Mouse (Mus musculus): ENCODE measurements around the gene Sept10. TPM values are rescaled to one million over a fixed set of nuclear protein-coding genes. Genes with fewer than 3 reads are reported as not detected.

The Sept10 gene
- polyA plus RNA-seq, 2 experiments = 8.1 to 10.9 TPM

GRCm38 (mm10) chr10:59150938-59151657 lies 70.5 kb downstream of the Sept10 start:
- Histone ChIP-seq H3K4me1 (replicated peaks; ENCODE audit: control insufficient read depth in 2 of 2, insufficient read depth in 2 of 2, low read length in 1 of 2) (no peaks in the 10 kb centered on the region), H3K4me2 (ENCODE audit: low read depth) (no peak overlapping the region), H3K36me3 (replicated peaks; ENCODE audit: control insufficient read depth, insufficient read depth, low read depth) (no peaks in the 10 kb centered on the region), H3K9me3 (ENCODE audit: control insufficient read depth, low read length) (no peaks in the 10 kb centered on the region), H3K27me3 (ENCODE audit: control insufficient read depth, insufficient read depth, low read length) (no peaks in the 10 kb centered on the region), H3K9ac (replicated peaks) (no peak overlapping the region), H3K4me3 (ENCODE audit: insufficient read depth in 1 of 2, low read depth in 2 of 2, low read length in 2 of 2) (no peak overlapping the region), H3K27ac (no peak overlapping the region)
- ATAC-seq (ENCODE audit: insufficient read depth) = no peak
- TF ChIP-seq CTCF (IDR thresholded peaks at IDR 0.05; ENCODE audit: low read depth) = no peak
- TF ChIP-seq EP300 (IDR thresholded peaks at IDR 0.05; ENCODE audit: low read depth) = no peak
- 65% methylated on average over 10 of the region's 10 CpGs for WGBS (ENCODE audit: insufficient replicate concordance)
- DNase-seq (ENCODE audit: low read depth in 3 of 3, low spot score in 3 of 3) = no peak

GRCm38 (mm10) chr10:59149956-59150383 lies 71.7 kb downstream of the Sept10 start:
- no peak overlapping the region for H3K4me3 ChIP-seq (ENCODE audit: insufficient read depth in 1 of 2, low read depth in 2 of 2, low read length in 2 of 2)
- TF ChIP-seq CTCF (IDR thresholded peaks at IDR 0.05; ENCODE audit: low read depth) = peak; percentile 55
- no peak for TF ChIP-seq EP300 (IDR thresholded peaks at IDR 0.05; ENCODE audit: low read depth)
- no peaks in the 10 kb centered on the region for H3K36me3 ChIP-seq (replicated peaks; ENCODE audit: control insufficient read depth, insufficient read depth, low read depth)
- no peak overlapping the region for H3K9ac ChIP-seq (replicated peaks)
- H3K9me3 ChIP-seq (ENCODE audit: control insufficient read depth, low read length) = no peaks in the 10 kb centered on the region
- no peaks in the 10 kb centered on the region for H3K27me3 ChIP-seq (ENCODE audit: control insufficient read depth, insufficient read depth, low read length)
- H3K4me2 ChIP-seq (ENCODE audit: low read depth) = no peak overlapping the region
- 15% methylated on average over 8 of the region's 8 CpGs for WGBS (ENCODE audit: insufficient replicate concordance)
- no peak for ATAC-seq (ENCODE audit: insufficient read depth)
- H3K4me1 ChIP-seq (replicated peaks; ENCODE audit: control insufficient read depth in 2 of 2, insufficient read depth in 2 of 2, low read length in 1 of 2) = no peaks in the 10 kb centered on the region
- DNase-seq (ENCODE audit: low read depth in 3 of 3, low spot score in 3 of 3) = peak in 1 of 3 experiments; percentile 17
- no peak overlapping the region for H3K27ac ChIP-seq

GRCm38 (mm10) chr10:59133478-59134009 lies 88.1 kb downstream of the Sept10 start:
- DNase-seq (ENCODE audit: low read depth in 3 of 3, low spot score in 3 of 3) (no peak), ATAC-seq (ENCODE audit: insufficient read depth) (no peak)
- 52% methylated on average over 8 of the region's 8 CpGs for WGBS (ENCODE audit: insufficient replicate concordance)

GRCm38 (mm10) chr10:59131926-59132628 lies 89.6 kb downstream of the Sept10 start:
- TF ChIP-seq CTCF (IDR thresholded peaks at IDR 0.05; ENCODE audit: low read depth) (no peak), EP300 (IDR thresholded peaks at IDR 0.05; ENCODE audit: low read depth) (no peak)
- Histone ChIP-seq H3K9ac (replicated peaks) (no peak overlapping the region), H3K4me2 (ENCODE audit: low read depth) (no peak overlapping the region), H3K27ac (no peak overlapping the region), H3K4me1 (replicated peaks; ENCODE audit: control insufficient read depth in 2 of 2, insufficient read depth in 2 of 2, low read length in 1 of 2) (no peaks in the 10 kb centered on the region; a peak in 1 of 4 replicates), H3K27me3 (ENCODE audit: control insufficient read depth, insufficient read depth, low read length) (no peaks in the 10 kb centered on the region), H3K4me3 (ENCODE audit: insufficient read depth in 1 of 2, low read depth in 2 of 2, low read length in 2 of 2) (no peak overlapping the region), H3K36me3 (replicated peaks; ENCODE audit: control insufficient read depth, insufficient read depth, low read depth) (no peaks in the 10 kb centered on the region), H3K9me3 (ENCODE audit: control insufficient read depth, low read length) (no peaks in the 10 kb centered on the region)
- no peak for ATAC-seq (ENCODE audit: insufficient read depth)
- 45% methylated on average over 20 of the region's 20 CpGs for WGBS (ENCODE audit: insufficient replicate concordance)
- DNase-seq (ENCODE audit: low read depth in 3 of 3, low spot score in 3 of 3) = no peak

More at GRCm38 (mm10) chr10:59133478-59134009, 88.1 kb downstream of the Sept10 start:
- no peak overlapping the region for H3K9ac ChIP-seq (replicated peaks)
- no peak overlapping the region for H3K27ac ChIP-seq
- no peaks in the 10 kb centered on the region for H3K36me3 ChIP-seq (replicated peaks; ENCODE audit: control insufficient read depth, insufficient read depth, low read depth)
- TF ChIP-seq CTCF (IDR thresholded peaks at IDR 0.05; ENCODE audit: low read depth) = no peak
- TF ChIP-seq EP300 (IDR thresholded peaks at IDR 0.05; ENCODE audit: low read depth) = no peak
- H3K4me2 ChIP-seq (ENCODE audit: low read depth) = no peak overlapping the region
- H3K9me3 ChIP-seq (ENCODE audit: control insufficient read depth, low read length) = no peaks in the 10 kb centered on the region
- H3K27me3 ChIP-seq (ENCODE audit: control insufficient read depth, insufficient read depth, low read length) = no peaks in the 10 kb centered on the region
- H3K4me1 ChIP-seq (replicated peaks; ENCODE audit: control insufficient read depth in 2 of 2, insufficient read depth in 2 of 2, low read length in 1 of 2) = no peaks in the 10 kb centered on the region; a peak in 1 of 4 replicates
- no peak overlapping the region for H3K4me3 ChIP-seq (ENCODE audit: insufficient read depth in 1 of 2, low read depth in 2 of 2, low read length in 2 of 2)

- H3K9me3 ChIP-seq (ENCODE audit: control insufficient read depth, low read length) = no peaks in the 10 kb centered on the region
- 50% methylated on average over 6 of the region's 6 CpGs for WGBS (ENCODE audit: insufficient replicate concordance)
- no peak overlapping the region for H3K4me2 ChIP-seq (ENCODE audit: low read depth)
- no peak for ATAC-seq (ENCODE audit: insufficient read depth)
- no peak for DNase-seq (ENCODE audit: low read depth in 3 of 3, low spot score in 3 of 3)
- H3K9ac ChIP-seq (replicated peaks) = no peak overlapping the region
- H3K36me3 ChIP-seq (replicated peaks; ENCODE audit: control insufficient read depth, insufficient read depth, low read depth) = no peaks in the 10 kb centered on the region
- no peak overlapping the region for H3K4me3 ChIP-seq (ENCODE audit: insufficient read depth in 1 of 2, low read depth in 2 of 2, low read length in 2 of 2)
- H3K27me3 ChIP-seq (ENCODE audit: control insufficient read depth, insufficient read depth, low read length) = no peaks in the 10 kb centered on the region
- no peak overlapping the region for H3K27ac ChIP-seq
- TF ChIP-seq EP300 (IDR thresholded peaks at IDR 0.05; ENCODE audit: low read depth) = no peak
- TF ChIP-seq CTCF (IDR thresholded peaks at IDR 0.05; ENCODE audit: low read depth) = no peak
- H3K4me1 ChIP-seq (replicated peaks; ENCODE audit: control insufficient read depth in 2 of 2, insufficient read depth in 2 of 2, low read length in 1 of 2) = no peaks in the 10 kb centered on the region; a peak in 1 of 4 replicates
Measured at GRCm38 (mm10) chr10:59127637-59128036, 94.0 kb downstream of the Sept10 start.

Data from liver, embryonic 14.5 days (tissue).